Mouse (Mus musculus) common myeloid progenitor, adult 5-6 weeks (primary cell): Measurements from ENCODE around the gene Sh2d6. TPM values are rescaled to one million over a fixed set of nuclear protein-coding genes. Genes with fewer than 3 reads are reported as not detected.
"Not testable (repeated sequence)": the region's sequence is repeated elsewhere in the genome, so short reads cannot be mapped to it uniquely, and the experiment has no call there.

ENCODE experiments used
- ATAC-seq: replicated peaks from 2 replicates; pipeline ENCODE4 v1.8.0; 2016; ENCODE audit warnings: low read depth, mild to moderate bottlenecking, moderate TSS enrichment, inconsistent platforms; ENCODE audit not compliant: poor library complexity, severe bottlenecking
- total RNA-seq: library from RNA; stranded (forward); fragments of 200-1000, 187-1606 nt; gene quantifications from 2 replicates; pipeline ENCODE4 v1.2.3, GENCODE M21; 2017

The Sh2d6 gene
- total RNA-seq, 1 experiment from 2014 or later: not detected

- ATAC-seq: peak; percentile 86
These were observed 17.1 kb upstream of the Sh2d6 start for GRCm38 (mm10) chr6:72538562-72539031.

- ATAC-seq: no peak
These were observed 16.5 kb upstream of the Sh2d6 start for GRCm38 (mm10) chr6:72537998-72538500.

GRCm38 (mm10) chr6:72535165-72535564, 13.7 kb upstream of the Sh2d6 start:
- peak; percentile 50 for ATAC-seq

GRCm38 (mm10) chr6:72534035-72534809, 12.7 kb upstream of the Sh2d6 start:
- ATAC-seq: peak; percentile 56

GRCm38 (mm10) chr6:72533555-72533954, 12.0 kb upstream of the Sh2d6 start:
- not testable (repeated sequence) for ATAC-seq

- ATAC-seq: no peak
These were observed 11.1 kb upstream of the Sh2d6 start for GRCm38 (mm10) chr6:72532580-72532979.

GRCm38 (mm10) chr6:72528410-72529151, 7.1 kb upstream of the Sh2d6 start:
- ATAC-seq: no peak

- ATAC-seq: no peak
These were observed 5.6 kb upstream of the Sh2d6 start for GRCm38 (mm10) chr6:72527070-72527469.

- 0 out of 2 replicates have a peak, but pooled peaks have one; percentile 56 for ATAC-seq
These were observed 2.7 kb upstream of the Sh2d6 start for GRCm38 (mm10) chr6:72524160-72524559.

- ATAC-seq: no peak
These were observed 1.7 kb upstream of the Sh2d6 start for GRCm38 (mm10) chr6:72523222-72523621.

GRCm38 (mm10) chr6:72522288-72522687, 781 bp upstream of the Sh2d6 start:
- ATAC-seq: no peak

GRCm38 (mm10) chr6:72520904-72521303, 603 bp downstream of the Sh2d6 start:
- ATAC-seq: no peak

- ATAC-seq: no peak
These were observed 1.4 kb downstream of the Sh2d6 start for GRCm38 (mm10) chr6:72519892-72520663.

GRCm38 (mm10) chr6:72519303-72519702, 2.2 kb downstream of the Sh2d6 start:
- no peak for ATAC-seq

- no peak for ATAC-seq
These were observed 2.7 kb downstream of the Sh2d6 start for GRCm38 (mm10) chr6:72518842-72519241.

- ATAC-seq: no peak
These were observed 5.9 kb downstream of the Sh2d6 start for GRCm38 (mm10) chr6:72515644-72516043.

GRCm38 (mm10) chr6:72513071-72513440, 8.5 kb downstream of the Sh2d6 start:
- no peak for ATAC-seq

GRCm38 (mm10) chr6:72512386-72513070, 9.0 kb downstream of the Sh2d6 start:
- ATAC-seq: peak; percentile 89

- no peak for ATAC-seq
These were observed 10.7 kb downstream of the Sh2d6 start for GRCm38 (mm10) chr6:72510686-72511421.
